Mouse (Mus musculus) erythroblast, embryonic 14.5 days (primary cell): ENCODE results near the gene Kif1b.
"Not testable (repeated sequence)": the region's sequence is repeated elsewhere in the genome, so short reads cannot be mapped to it uniquely, and the experiment has no call there.

Experiments used
- GATA1 ChIP-seq: IDR thresholded peaks from 2 replicates; pipeline ENCODE4 v1.6.1; 2012; ENCODE audit warnings: low read length, inconsistent platforms, mixed read lengths
- TAL1 ChIP-seq: IDR thresholded peaks from 3 replicates; pipeline ENCODE4 v1.6.1; 2012; ENCODE audit warnings: low read length, inconsistent platforms, mixed read lengths

DNA sequence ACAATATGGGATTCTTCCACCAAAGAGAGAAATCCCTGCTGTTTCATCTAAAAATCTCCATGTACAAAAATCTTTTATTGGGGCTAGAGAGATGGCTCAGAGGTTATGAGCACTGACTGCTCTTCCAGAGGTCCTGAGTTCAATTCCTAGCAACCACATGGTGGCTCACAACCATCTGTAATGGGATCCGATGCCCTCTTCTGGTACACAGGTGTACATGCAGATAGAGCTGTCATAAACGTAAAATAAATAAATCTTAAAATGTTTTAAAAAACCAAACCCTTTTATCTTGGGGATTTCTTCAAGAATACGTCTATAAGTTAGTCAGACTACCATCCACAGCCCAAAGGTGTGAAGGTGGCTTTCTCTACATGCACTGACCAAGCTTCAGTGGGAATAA, 78.8 kb downstream of the Kif1b start:
- not testable (repeated sequence) for TF ChIP-seq GATA1, TAL1
